Mouse (Mus musculus): ENCODE measurements around the gene Bbs9.

DNA sequence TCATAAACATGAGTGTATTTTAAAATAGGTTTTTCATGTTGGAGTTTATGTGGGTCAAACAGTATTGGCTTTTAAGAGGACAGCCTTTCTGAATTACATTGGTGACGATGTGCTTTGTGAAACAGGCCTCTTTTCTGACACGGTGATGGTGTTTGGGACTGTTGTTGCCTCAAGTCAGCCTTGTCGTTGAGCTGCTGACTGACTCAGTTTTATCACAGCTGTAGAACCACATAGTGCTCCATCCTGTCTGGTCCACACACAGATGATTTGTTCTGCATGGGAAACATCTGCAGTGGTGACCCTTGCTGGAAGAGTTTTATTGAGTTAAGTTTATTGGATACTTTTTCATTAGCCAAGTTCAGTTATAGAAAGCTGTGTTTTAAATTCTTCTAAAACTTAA lies 283.0 kb downstream of the Bbs9 start:
- TF ChIP-seq CTCF (IDR thresholded peaks at IDR 0.05) (no peak), EP300 (IDR thresholded peaks at IDR 0.05) (no peak)
